Mouse (Mus musculus) CH12.LX (cell line): ENCODE measurements around the gene Arl11. TPM values are rescaled to one million over a fixed set of nuclear protein-coding genes. Genes with fewer than 3 reads are reported as not detected.
A peak's percentile ranks its signal among the peaks of the same experiment; 100 is the strongest.

Experiments used
- DNase-seq: peaks from one replicate; pipeline ENCODE4 v3.0.0-alpha.2; 2013; ENCODE audit errors: extremely low read depth
- H3K27ac ChIP-seq: 2 replicates; pipeline ENCODE4 v1.5.1; 2012; ENCODE audit warnings: low read depth, mild to moderate bottlenecking, control low read depth, moderate library complexity; ENCODE audit not compliant: insufficient read depth
- H3K27me3 ChIP-seq: replicated peaks from 2 replicates; pipeline ENCODE3; 2012; ENCODE audit warnings: inconsistent platforms
- H3K36me3 ChIP-seq, 2 experiments: replicated peaks in 1 of 2; 2 replicates each; pipeline versions ENCODE3 to v1.6.1; 2012; ENCODE audit warnings: inconsistent platforms in 1 of 2, low read length in 1 of 2, mild to moderate bottlenecking in 1 of 2, mixed read lengths in 1 of 2, moderate library complexity in 1 of 2; ENCODE audit not compliant: control insufficient read depth in 1 of 2, insufficient read depth in 1 of 2
- H3K4me1 ChIP-seq, 2 experiments: 2 replicates each; pipeline ENCODE4 v1.6.1; 2012; ENCODE audit warnings: inconsistent platforms in 1 of 2, moderate library complexity in 1 of 2; ENCODE audit not compliant: insufficient read depth in 2 of 2, control insufficient read depth in 1 of 2
- H3K4me2 ChIP-seq: 2 replicates; pipeline ENCODE4 v1.6.1; 2012; ENCODE audit warnings: low read depth, mild to moderate bottlenecking, control low read depth; ENCODE audit not compliant: poor library complexity, insufficient read depth, severe bottlenecking
- H3K4me3 ChIP-seq, 3 experiments: fragments of 150-350 bp in 1 of 3; sonication (generic) in 1 of 3; replicated peaks in 1 of 3; 2 replicates each; pipeline versions ENCODE3 to v1.5.1; 2011 to 2012; ENCODE audit warnings: low read depth in 2 of 3, low read length in 2 of 3, mild to moderate bottlenecking in 2 of 3, moderate library complexity in 2 of 3, control low read depth in 1 of 3, improper control_type of control experiment in 1 of 3, inconsistent platforms in 1 of 3, mixed read lengths in 1 of 3; ENCODE audit not compliant: poor library complexity in 1 of 3
- H3K79me2 ChIP-seq: replicated peaks from 2 replicates; pipeline ENCODE4 v1.6.1; 2012; ENCODE audit warnings: mild to moderate bottlenecking, moderate library complexity; ENCODE audit not compliant: control insufficient read depth, poor library complexity, insufficient read depth, severe bottlenecking; ENCODE audit errors: extremely low read depth
- H3K9ac ChIP-seq: 2 replicates; pipeline ENCODE4 v1.6.1; 2012; ENCODE audit warnings: low read depth, mild to moderate bottlenecking, control low read depth, moderate library complexity; ENCODE audit not compliant: insufficient read depth
- H3K9me3 ChIP-seq: replicated peaks from 2 replicates; pipeline ENCODE3; 2012; ENCODE audit warnings: low read length, inconsistent platforms, mixed read lengths
- BHLHE40 ChIP-seq: IDR thresholded peaks from 2 replicates; pipeline ENCODE4 v1.6.1; 2011; ENCODE audit warnings: mild to moderate bottlenecking, low read depth, low read length, improper control_type of control experiment
- CHD1 ChIP-seq: IDR thresholded peaks from 2 replicates; pipeline ENCODE4 v1.6.1; 2012; ENCODE audit warnings: low read depth, low read length, improper control_type of control experiment, inconsistent platforms
- CHD2 ChIP-seq: IDR thresholded peaks from 2 replicates; pipeline ENCODE4 v1.6.1; 2011; ENCODE audit warnings: low read length, improper control_type of control experiment
- CTCF ChIP-seq, 2 experiments: IDR thresholded peaks in 1 of 2; conservative IDR thresholded peaks in 1 of 2; 2 replicates each; pipeline ENCODE4 v1.5.1; 2011 to 2012; ENCODE audit warnings: low read depth in 2 of 2, low read length in 2 of 2, improper control_type of control experiment in 1 of 2, inconsistent platforms in 1 of 2, mild to moderate bottlenecking in 1 of 2, moderate library complexity in 1 of 2
- E2F4 ChIP-seq: IDR thresholded peaks from 2 replicates; pipeline ENCODE4 v1.6.1; 2011; ENCODE audit warnings: low read depth, low read length, improper control_type of control experiment; ENCODE audit not compliant: insufficient replicate concordance
- ELF1 ChIP-seq: IDR thresholded peaks from 2 replicates; pipeline ENCODE4 v1.6.1; 2014; ENCODE audit warnings: low read depth, mild to moderate bottlenecking, inconsistent platforms, low read length, improper control_type of control experiment
- EP300 ChIP-seq: IDR thresholded peaks from 2 replicates; pipeline ENCODE4 v1.6.1; 2011; ENCODE audit warnings: low read length, improper control_type of control experiment
- ETS1 ChIP-seq: conservative IDR thresholded peaks from 2 replicates; pipeline ENCODE4 v1.6.1; 2012; ENCODE audit warnings: low read depth, mild to moderate bottlenecking, inconsistent platforms, low read length, improper control_type of control experiment, moderate library complexity
- GABPA ChIP-seq: IDR thresholded peaks from 2 replicates; pipeline ENCODE4 v1.6.1; 2012; ENCODE audit warnings: low read depth, low read length, improper control_type of control experiment, inconsistent platforms; ENCODE audit not compliant: insufficient replicate concordance
- HCFC1 ChIP-seq: IDR thresholded peaks from 2 replicates; pipeline ENCODE4 v1.6.1; 2012; ENCODE audit warnings: low read depth, mild to moderate bottlenecking, inconsistent platforms, low read length, improper control_type of control experiment
- IRF4 ChIP-seq: IDR thresholded peaks from 2 replicates; pipeline ENCODE4 v1.6.1; 2014; ENCODE audit warnings: low read depth, mild to moderate bottlenecking, inconsistent platforms, low read length, improper control_type of control experiment
- JUN ChIP-seq: IDR thresholded peaks from 2 replicates; pipeline ENCODE4 v1.6.1; 2011; ENCODE audit warnings: low read depth, mild to moderate bottlenecking, low read length, improper control_type of control experiment, moderate library complexity; ENCODE audit not compliant: insufficient read depth
- JUND ChIP-seq: conservative IDR thresholded peaks from 2 replicates; pipeline ENCODE4 v1.6.1; 2011; ENCODE audit warnings: low read depth, low read length, improper control_type of control experiment
- KAT2A ChIP-seq: IDR thresholded peaks from 2 replicates; pipeline ENCODE4 v1.6.1; 2012; ENCODE audit warnings: low read length, improper control_type of control experiment, inconsistent platforms; ENCODE audit not compliant: insufficient replicate concordance
- MAFK ChIP-seq: IDR thresholded peaks from 2 replicates; pipeline ENCODE4 v1.6.1; 2011; ENCODE audit warnings: low read length, improper control_type of control experiment; ENCODE audit not compliant: insufficient replicate concordance
- MAX ChIP-seq: IDR thresholded peaks from 2 replicates; pipeline ENCODE4 v1.6.1; 2011; ENCODE audit warnings: low read length, improper control_type of control experiment
- MAZ ChIP-seq: IDR thresholded peaks from 2 replicates; pipeline ENCODE4 v1.6.1; 2012; ENCODE audit warnings: low read depth, mild to moderate bottlenecking, inconsistent platforms, low read length, improper control_type of control experiment, moderate library complexity
- MEF2A ChIP-seq: IDR thresholded peaks from 2 replicates; pipeline ENCODE4 v1.6.1; 2014; ENCODE audit warnings: low read depth, mild to moderate bottlenecking, inconsistent platforms, low read length, improper control_type of control experiment, borderline replicate concordance
- MXI1 ChIP-seq: IDR thresholded peaks from 2 replicates; pipeline ENCODE4 v1.6.1; 2011; ENCODE audit warnings: mild to moderate bottlenecking, low read depth, low read length, improper control_type of control experiment
- MYC ChIP-seq: IDR thresholded peaks from 2 replicates; pipeline ENCODE4 v1.6.1; 2011; ENCODE audit warnings: low read depth, mild to moderate bottlenecking, improper control_type of control experiment, low read length
- NELFE ChIP-seq: IDR thresholded peaks from 2 replicates; pipeline ENCODE4 v1.6.1; 2011; ENCODE audit warnings: low read depth, low read length, improper control_type of control experiment
- NRF1 ChIP-seq: IDR thresholded peaks from 2 replicates; pipeline ENCODE4 v1.6.1; 2014; ENCODE audit warnings: low read depth, mild to moderate bottlenecking, inconsistent platforms, low read length, improper control_type of control experiment, moderate library complexity
- PAX5 ChIP-seq: IDR thresholded peaks from 2 replicates; pipeline ENCODE4 v1.6.1; 2012; ENCODE audit warnings: low read length, inconsistent platforms, mixed read lengths
- POLR2A ChIP-seq: IDR thresholded peaks from 2 replicates; pipeline ENCODE4 v1.6.1; 2011; ENCODE audit warnings: low read depth, mild to moderate bottlenecking, improper control_type of control experiment, low read length
- RAD21 ChIP-seq: IDR thresholded peaks from 2 replicates; pipeline ENCODE4 v1.6.1; 2011; ENCODE audit warnings: low read depth, mild to moderate bottlenecking, low read length, improper control_type of control experiment, moderate library complexity
- RCOR1 ChIP-seq: conservative IDR thresholded peaks from 2 replicates; pipeline ENCODE4 v1.6.1; 2012; ENCODE audit warnings: low read depth, mild to moderate bottlenecking, inconsistent platforms, low read length, improper control_type of control experiment
- SMC3 ChIP-seq: IDR thresholded peaks from 2 replicates; pipeline ENCODE4 v1.6.1; 2011; ENCODE audit warnings: low read depth, low read length, improper control_type of control experiment
- TBP ChIP-seq: conservative IDR thresholded peaks from 2 replicates; pipeline ENCODE4 v1.6.1; 2011; ENCODE audit warnings: low read depth, low read length, improper control_type of control experiment
- UBTF ChIP-seq: IDR thresholded peaks from 2 replicates; pipeline ENCODE4 v1.6.1; 2012; ENCODE audit warnings: low read depth, mild to moderate bottlenecking, inconsistent platforms, low read length, improper control_type of control experiment, moderate library complexity
- USF1 ChIP-seq: IDR thresholded peaks from 2 replicates; pipeline ENCODE4 v1.6.1; 2014; ENCODE audit warnings: low read depth, mild to moderate bottlenecking, inconsistent platforms, low read length, improper control_type of control experiment
- USF2 ChIP-seq: conservative IDR thresholded peaks from 2 replicates; pipeline ENCODE4 v1.6.1; 2011; ENCODE audit warnings: low read depth, low read length, improper control_type of control experiment
- ZC3H11A ChIP-seq: IDR thresholded peaks from 2 replicates; pipeline ENCODE4 v1.6.1; 2012; ENCODE audit warnings: low read depth, mild to moderate bottlenecking, inconsistent platforms, low read length, improper control_type of control experiment
- ZKSCAN1 ChIP-seq: IDR thresholded peaks from 2 replicates; pipeline ENCODE4 v1.6.1; 2012; ENCODE audit warnings: low read depth, inconsistent platforms, low read length, improper control_type of control experiment, borderline replicate concordance
- ZMIZ1 ChIP-seq: IDR thresholded peaks from 2 replicates; pipeline ENCODE4 v1.6.1; 2012; ENCODE audit warnings: low read depth, mild to moderate bottlenecking, inconsistent platforms, low read length, improper control_type of control experiment
- ZNF384 ChIP-seq: IDR thresholded peaks from 2 replicates; pipeline ENCODE4 v1.6.1; 2012; ENCODE audit warnings: low read depth, low read length, improper control_type of control experiment, inconsistent platforms
- dilution Hi-C: fragments of 300-500 bp; cut with MboI; formaldehyde crosslinking; loops from 2 replicates; pipeline ENCODE4 v1.14.3; 2020; ENCODE audit warnings: low sequenced_read_pairs; ENCODE audit not compliant: extremely low pct_unique_long_range_greater_than_20kb, extremely low pct_ligation_motif_present
- in situ Hi-C: fragments of 300-500 bp; cut with MboI; formaldehyde crosslinking; loops from 3 replicates; pipeline ENCODE4 v1.14.3; 2019; ENCODE audit warnings: low sequenced_read_pairs, low pct_ligation_motif_present, low pct_unique_long_range_greater_than_20kb, mixed read lengths
- polyA plus RNA-seq: library from polyadenylated mRNA; unstranded; fragments of >175 nt; gene quantifications from 2 replicates; pipeline ENCODE4 v1.2.1, GENCODE M21; 2012; ENCODE audit warnings: low read depth; ENCODE audit not compliant: insufficient read length
- total RNA-seq, 2 experiments: library from RNA; depleted of rRNA; stranded (reverse); fragments of 300-350 nt in 1 of 2; fragments of >200 nt in 1 of 2; gene quantifications; 2 replicates each; pipeline ENCODE4 v1.2.3; 2012 to 2014

Arl11 gene
- total and polyA plus RNA-seq, 3 experiments, result 1.1 to 12.2 (median 11.7) TPM

DNA sequence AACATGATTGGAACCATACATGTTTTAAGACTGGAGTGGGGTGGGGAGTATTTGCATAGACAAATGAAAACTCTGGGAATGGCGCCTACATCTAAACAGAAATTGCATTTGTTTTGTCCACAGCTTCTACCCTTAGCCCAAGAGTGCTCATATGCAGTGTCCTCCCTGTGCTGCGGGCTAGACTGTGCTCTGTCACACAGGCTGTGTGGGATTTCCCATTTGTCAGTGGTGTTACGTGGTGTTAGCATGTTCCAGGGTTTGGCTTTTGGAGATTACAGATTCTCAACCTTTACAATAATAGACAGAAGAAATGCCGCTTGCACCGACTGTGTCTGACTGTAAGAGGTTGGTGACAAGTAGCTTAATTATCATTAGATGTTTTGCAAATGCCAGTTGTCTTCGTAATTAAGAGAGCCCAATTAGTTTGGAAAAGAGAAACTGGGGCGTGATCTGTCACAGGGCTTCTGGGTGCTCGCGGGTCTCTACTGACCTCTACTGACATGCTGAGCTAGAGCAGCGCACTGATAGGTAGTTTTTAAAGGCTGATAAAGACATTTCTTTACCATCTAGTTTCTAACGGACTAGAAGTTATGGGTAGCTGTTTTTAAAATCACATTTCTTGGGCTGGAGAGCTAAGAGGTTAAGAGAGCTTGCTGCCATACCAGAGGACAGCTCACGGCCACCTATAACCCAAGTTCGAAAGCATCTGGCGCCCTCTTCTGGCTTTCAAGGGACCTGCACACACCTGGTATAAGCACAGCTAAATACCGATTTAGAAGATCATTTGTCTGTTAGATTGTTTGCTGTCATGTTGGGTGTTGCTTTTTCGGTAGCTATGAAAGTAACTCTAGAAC, 15.4 kb upstream of the Arl11 start:
- no peaks in the 10 kb centered on the region for H3K79me2 ChIP-seq
- no peaks in the 10 kb centered on the region for H3K36me3 ChIP-seq
- no peaks in the 10 kb centered on the region for H3K9me3 ChIP-seq
- H3K27ac ChIP-seq, result no peak overlapping the region
- H3K4me1 ChIP-seq, result peaks cover 0 to 16% of the 10 kb centered on the region in 2 experiments; a peak in 3 of 4 replicates
- no peak overlapping the region for H3K9ac ChIP-seq
- peak; percentile 82 for DNase-seq
- no peak overlapping the region for H3K4me3 ChIP-seq
- no peaks in the 10 kb centered on the region for H3K27me3 ChIP-seq
- in situ Hi-C loops (loop anchor here (10.0 kb wide), 1 partner anchor 499 kb away; no protein-coding TSS in a partner anchor), dilution Hi-C loops (no loop called here)
- H3K4me2 ChIP-seq, result peak overlapping the region; percentile 65
- no peak for TF ChIP-seq POLR2A
- peak; percentile 45; the same call in 1 of the 2 replicates for TF ChIP-seq RAD21
- 0 out of 2 replicates have a peak, but pooled peaks have one; percentile 17 for TF ChIP-seq ELF1
- no peak for TF ChIP-seq MAFK
- TF ChIP-seq RCOR1, result no peak
- peak; percentile 34; the same call in 1 of the 2 replicates for TF ChIP-seq JUND
- 0 out of 2 replicates have a peak, but pooled peaks have one; percentile 36 for TF ChIP-seq MEF2A
- no peak for TF ChIP-seq IRF4
- TF ChIP-seq KAT2A, result no peak
- TF ChIP-seq CHD2, result no peak
- TF ChIP-seq MAX, result no peak
- TF ChIP-seq SMC3, result peak; percentile 43
- peak; percentile 70 to 74 for TF ChIP-seq CTCF (conservative IDR thresholded peaks at IDR 0.05 in 1 of 2, IDR thresholded peaks at IDR 0.05 in 1 of 2; ENCODE audit: low read depth in 2 of 2, low read length in 2 of 2)
- no peak for TF ChIP-seq BHLHE40
- TF ChIP-seq E2F4, result no peak
- TF ChIP-seq ZMIZ1, result no peak
- TF ChIP-seq ZNF384, result no peak
- TF ChIP-seq TBP, result no peak
- TF ChIP-seq MAZ, result 0 out of 2 replicates have a peak, but pooled peaks have one; percentile 15
- no peak; the same call in 1 of the 2 replicates for TF ChIP-seq HCFC1
- TF ChIP-seq MXI1, result no peak
- TF ChIP-seq EP300, result no peak
- no peak for TF ChIP-seq MYC
- no peak for TF ChIP-seq ETS1
- no peak for TF ChIP-seq USF1
- no peak for TF ChIP-seq ZC3H11A
- TF ChIP-seq UBTF, result no peak
- TF ChIP-seq NRF1, result no peak
- no peak for TF ChIP-seq JUN
- TF ChIP-seq ZKSCAN1, result no peak
- no peak for TF ChIP-seq PAX5
- 0 out of 2 replicates have a peak, but pooled peaks have one; percentile 30 for TF ChIP-seq NELFE
- TF ChIP-seq CHD1, result no peak
- TF ChIP-seq USF2, result no peak
- no peak for TF ChIP-seq GABPA
